Mouse (Mus musculus): ENCODE results near the gene D1Ertd622e. TPM values are rescaled to one million over a fixed set of nuclear protein-coding genes. Genes with fewer than 3 reads are reported as not detected.

The D1Ertd622e gene
- 19.6 and 19.8 TPM in 2 replicates for polyA plus RNA-seq (2014; fragmentation: Nextera tagmentation; extraction: Ambion mirVana)

- peak within 1 kb of the TSS; percentile 80 for H3K27ac ChIP-seq (ENCODE audit: low read depth)
- ATAC-seq (replicated peaks; ENCODE audit: low FRiP score, low TSS enrichment, low read depth): peak; percentile 89
- under 1% methylated on average over 67 of the region's 106 CpGs for WGBS
- H3K4me3 ChIP-seq (ENCODE audit: low read depth, low read length): peak within 1 kb of the TSS; percentile 78
- peak within 1 kb of the TSS; percentile 77 for H3K9ac ChIP-seq (ENCODE audit: low read length)
- H3K9me3 ChIP-seq (ENCODE audit: control insufficient read depth, low read length): no peaks in the 10 kb centered on the region
- no peaks in the 10 kb centered on the region for H3K36me3 ChIP-seq (ENCODE audit: control insufficient read depth, insufficient read depth, low read length)
- peak within 1 kb of the TSS; percentile 77 for H3K4me2 ChIP-seq (ENCODE audit: low read length)
- H3K4me1 ChIP-seq (replicated peaks; ENCODE audit: control insufficient read depth, insufficient read depth, low read length): peaks cover 9% of the 10 kb centered on the region; the same call in 1 of the 2 replicates
- H3K27me3 ChIP-seq (replicated peaks; ENCODE audit: control insufficient read depth, insufficient read depth, low read length): no peaks in the 10 kb centered on the region
- peak; percentile 84 for DNase-seq (ENCODE audit: low spot score)
These were observed at the start of gene D1Ertd622e for GRCm38 (mm10) chr1:97661406-97662241. Gene D1Ertd622e (minus strand): TSS chr1:97662074.

- Histone ChIP-seq H3K36me3 (ENCODE audit: control insufficient read depth, insufficient read depth, low read length) (peaks cover 63% of the 10 kb centered on the region), H3K9me3 (ENCODE audit: control insufficient read depth, low read length) (no peaks in the 10 kb centered on the region), H3K4me2 (ENCODE audit: low read length) (no peak overlapping the region), H3K4me3 (ENCODE audit: low read depth, low read length) (no peak overlapping the region), H3K27me3 (replicated peaks; ENCODE audit: control insufficient read depth, insufficient read depth, low read length) (no peaks in the 10 kb centered on the region), H3K9ac (ENCODE audit: low read length) (no peak overlapping the region), H3K4me1 (replicated peaks; ENCODE audit: control insufficient read depth, insufficient read depth, low read length) (no peaks in the 10 kb centered on the region), H3K27ac (ENCODE audit: low read depth) (no peak overlapping the region)
- 64% methylated on average over 3 of the region's 3 CpGs for WGBS
- DNase-seq (ENCODE audit: low spot score) (no peak), ATAC-seq (replicated peaks; ENCODE audit: low FRiP score, low TSS enrichment, low read depth) (no peak)
These were observed 48.6 kb upstream of the D1Ertd622e start for GRCm38 (mm10) chr1:97710520-97710919.

DNA sequence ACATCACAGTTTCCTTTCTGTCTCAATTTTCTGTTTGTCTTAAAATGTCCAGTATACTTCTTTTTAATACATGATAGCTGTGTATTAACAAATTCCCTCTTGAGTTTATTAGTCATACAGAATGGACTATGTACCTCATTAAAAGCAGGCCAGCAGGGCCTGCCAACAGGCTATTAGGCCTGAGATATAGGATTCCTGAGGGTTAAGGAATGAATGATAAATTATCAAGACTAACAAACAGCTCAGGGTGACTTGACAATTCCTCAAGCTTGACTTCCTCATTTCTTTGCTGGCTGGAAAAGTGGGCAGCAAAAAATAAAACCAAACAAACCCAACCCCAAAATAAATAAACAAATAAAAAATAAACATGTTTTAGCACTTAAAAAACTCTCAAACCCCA is 43.5 kb upstream of the D1Ertd622e start:
- Histone ChIP-seq H3K4me1 (replicated peaks; ENCODE audit: control insufficient read depth, insufficient read depth, low read length) (no peaks in the 10 kb centered on the region), H3K4me3 (ENCODE audit: low read depth, low read length) (no peak overlapping the region), H3K27ac (ENCODE audit: low read depth) (no peak overlapping the region), H3K27me3 (replicated peaks; ENCODE audit: control insufficient read depth, insufficient read depth, low read length) (no peaks in the 10 kb centered on the region), H3K4me2 (ENCODE audit: low read length) (no peak overlapping the region), H3K36me3 (ENCODE audit: control insufficient read depth, insufficient read depth, low read length) (peaks cover 25% of the 10 kb centered on the region), H3K9ac (ENCODE audit: low read length) (no peak overlapping the region), H3K9me3 (ENCODE audit: control insufficient read depth, low read length) (no peaks in the 10 kb centered on the region)
- no peak for ATAC-seq (replicated peaks; ENCODE audit: low FRiP score, low TSS enrichment, low read depth)
- DNase-seq (ENCODE audit: low spot score): no peak

DNA sequence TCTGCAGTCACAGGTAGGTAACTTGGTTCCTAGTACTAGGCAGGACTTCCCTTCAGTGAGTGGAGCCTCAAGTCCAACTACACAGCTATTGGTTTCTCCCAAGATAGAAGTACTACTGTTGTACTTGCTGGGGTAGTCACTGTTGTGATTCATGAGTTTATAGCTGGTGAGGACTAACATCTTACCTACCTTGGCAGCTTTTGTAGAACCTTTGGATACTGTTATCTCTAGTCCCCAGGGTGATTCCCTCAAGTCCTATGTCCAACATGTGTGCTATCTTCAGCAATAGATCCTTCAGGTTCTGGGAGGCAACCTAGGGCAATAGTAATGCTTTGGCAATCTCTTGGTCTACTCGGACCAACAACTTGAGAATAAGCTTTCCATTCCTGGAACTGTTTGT is 42.8 kb upstream of the D1Ertd622e start:
- H3K9me3 ChIP-seq (ENCODE audit: control insufficient read depth, low read length): no peaks in the 10 kb centered on the region
- H3K4me1 ChIP-seq (replicated peaks; ENCODE audit: control insufficient read depth, insufficient read depth, low read length): no peaks in the 10 kb centered on the region
- peaks cover 18% of the 10 kb centered on the region for H3K36me3 ChIP-seq (ENCODE audit: control insufficient read depth, insufficient read depth, low read length)
- WGBS: 97% methylated on average over 1 of the region's 1 CpGs
- no peaks in the 10 kb centered on the region for H3K27me3 ChIP-seq (replicated peaks; ENCODE audit: control insufficient read depth, insufficient read depth, low read length)
- no peak for DNase-seq (ENCODE audit: low spot score)
- no peak overlapping the region for H3K4me2 ChIP-seq (ENCODE audit: low read length)
- H3K27ac ChIP-seq (ENCODE audit: low read depth): no peak overlapping the region
- no peak overlapping the region for H3K4me3 ChIP-seq (ENCODE audit: low read depth, low read length)
- H3K9ac ChIP-seq (ENCODE audit: low read length): no peak overlapping the region
- ATAC-seq (replicated peaks; ENCODE audit: low FRiP score, low TSS enrichment, low read depth): no peak

GRCm38 (mm10) chr1:97698956-97699570 is 37.2 kb upstream of the D1Ertd622e start:
- no peak overlapping the region for H3K27ac ChIP-seq (ENCODE audit: low read depth)
- WGBS: 11% methylated on average over 11 of the region's 11 CpGs
- H3K4me3 ChIP-seq (ENCODE audit: low read depth, low read length): no peak overlapping the region
- no peak overlapping the region for H3K4me2 ChIP-seq (ENCODE audit: low read length)
- ATAC-seq (replicated peaks; ENCODE audit: low FRiP score, low TSS enrichment, low read depth): peak; percentile 60
- H3K9me3 ChIP-seq (ENCODE audit: control insufficient read depth, low read length): no peaks in the 10 kb centered on the region
- no peaks in the 10 kb centered on the region for H3K4me1 ChIP-seq (replicated peaks; ENCODE audit: control insufficient read depth, insufficient read depth, low read length)
- no peak overlapping the region for H3K9ac ChIP-seq (ENCODE audit: low read length)
- no peaks in the 10 kb centered on the region for H3K27me3 ChIP-seq (replicated peaks; ENCODE audit: control insufficient read depth, insufficient read depth, low read length)
- H3K36me3 ChIP-seq (ENCODE audit: control insufficient read depth, insufficient read depth, low read length): no peaks in the 10 kb centered on the region
- DNase-seq (ENCODE audit: low spot score): no peak

GRCm38 (mm10) chr1:97697273-97697672 is 35.4 kb upstream of the D1Ertd622e start:
- Histone ChIP-seq H3K9me3 (ENCODE audit: control insufficient read depth, low read length) (no peaks in the 10 kb centered on the region), H3K36me3 (ENCODE audit: control insufficient read depth, insufficient read depth, low read length) (no peaks in the 10 kb centered on the region), H3K27me3 (replicated peaks; ENCODE audit: control insufficient read depth, insufficient read depth, low read length) (no peaks in the 10 kb centered on the region), H3K9ac (ENCODE audit: low read length) (no peak overlapping the region), H3K4me2 (ENCODE audit: low read length) (no peak overlapping the region), H3K27ac (ENCODE audit: low read depth) (no peak overlapping the region), H3K4me3 (ENCODE audit: low read depth, low read length) (no peak overlapping the region), H3K4me1 (replicated peaks; ENCODE audit: control insufficient read depth, insufficient read depth, low read length) (no peaks in the 10 kb centered on the region)
- DNase-seq (ENCODE audit: low spot score): no peak
- WGBS: 86% methylated on average over 1 of the region's 1 CpGs
- ATAC-seq (replicated peaks; ENCODE audit: low FRiP score, low TSS enrichment, low read depth): no peak

- H3K9ac ChIP-seq (ENCODE audit: low read length): no peak overlapping the region
- ATAC-seq (replicated peaks; ENCODE audit: low FRiP score, low TSS enrichment, low read depth): no peak
- H3K4me2 ChIP-seq (ENCODE audit: low read length): no peak overlapping the region
- no peaks in the 10 kb centered on the region for H3K27me3 ChIP-seq (replicated peaks; ENCODE audit: control insufficient read depth, insufficient read depth, low read length)
- H3K36me3 ChIP-seq (ENCODE audit: control insufficient read depth, insufficient read depth, low read length): no peaks in the 10 kb centered on the region
- no peaks in the 10 kb centered on the region for H3K9me3 ChIP-seq (ENCODE audit: control insufficient read depth, low read length)
- no peak overlapping the region for H3K27ac ChIP-seq (ENCODE audit: low read depth)
- H3K4me1 ChIP-seq (replicated peaks; ENCODE audit: control insufficient read depth, insufficient read depth, low read length): no peaks in the 10 kb centered on the region
- no peak overlapping the region for H3K4me3 ChIP-seq (ENCODE audit: low read depth, low read length)
- no peak for DNase-seq (ENCODE audit: low spot score)
These were observed 32.0 kb upstream of the D1Ertd622e start for GRCm38 (mm10) chr1:97693825-97694224.

DNA sequence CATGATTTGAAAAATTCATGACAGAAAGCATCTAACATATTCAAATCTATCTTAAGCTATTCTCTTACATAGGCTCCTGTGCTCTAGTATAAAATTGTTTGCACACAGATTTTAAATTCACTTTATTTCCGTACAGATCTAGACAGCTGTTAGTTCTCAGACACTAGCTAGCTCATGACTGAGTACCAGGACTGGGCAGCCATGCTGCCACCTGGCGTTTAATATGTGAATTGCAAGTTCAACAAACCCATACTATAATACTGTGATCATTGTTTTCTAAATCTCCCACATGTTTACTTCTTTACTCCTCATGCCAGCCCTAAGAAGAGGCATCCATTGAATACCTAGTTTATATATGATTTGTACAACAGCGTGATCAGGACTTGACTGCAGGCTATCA is 26.9 kb upstream of the D1Ertd622e start:
- H3K4me1 ChIP-seq (replicated peaks; ENCODE audit: control insufficient read depth, insufficient read depth, low read length): no peaks in the 10 kb centered on the region
- H3K36me3 ChIP-seq (ENCODE audit: control insufficient read depth, insufficient read depth, low read length): no peaks in the 10 kb centered on the region
- no peak overlapping the region for H3K9ac ChIP-seq (ENCODE audit: low read length)
- no peak overlapping the region for H3K4me3 ChIP-seq (ENCODE audit: low read depth, low read length)
- DNase-seq (ENCODE audit: low spot score) (no peak), ATAC-seq (replicated peaks; ENCODE audit: low FRiP score, low TSS enrichment, low read depth) (0 out of 2 replicates have a peak, but pooled peaks have one; percentile 36)
- no peaks in the 10 kb centered on the region for H3K27me3 ChIP-seq (replicated peaks; ENCODE audit: control insufficient read depth, insufficient read depth, low read length)
- H3K9me3 ChIP-seq (ENCODE audit: control insufficient read depth, low read length): no peaks in the 10 kb centered on the region
- 9% methylated on average over 3 of the region's 3 CpGs for WGBS
- no peak overlapping the region for H3K27ac ChIP-seq (ENCODE audit: low read depth)
- H3K4me2 ChIP-seq (ENCODE audit: low read length): no peak overlapping the region
